Mouse (Mus musculus) thymus, adult 2 months (tissue): Measurements from ENCODE around the gene Gdf3.

ENCODE experiments used
- CTCF ChIP-seq: fragments of 200-500 bp; IDR thresholded peaks from 2 replicates; pipeline ENCODE4 v1.5.1; 2012; ENCODE audit warnings: mild to moderate bottlenecking, control low read depth, low read length, moderate library complexity, borderline replicate concordance; ENCODE audit not compliant: control insufficient read depth, poor library complexity, insufficient read depth; ENCODE audit errors: extremely low read depth
- POLR2A ChIP-seq: fragments of 200-500 bp; IDR thresholded peaks from 2 replicates; pipeline ENCODE4 v1.6.1; 2012; ENCODE audit warnings: mild to moderate bottlenecking, low read length, control low read depth, moderate library complexity; ENCODE audit not compliant: control insufficient read depth, poor library complexity, insufficient read depth; ENCODE audit errors: extremely low read depth

DNA sequence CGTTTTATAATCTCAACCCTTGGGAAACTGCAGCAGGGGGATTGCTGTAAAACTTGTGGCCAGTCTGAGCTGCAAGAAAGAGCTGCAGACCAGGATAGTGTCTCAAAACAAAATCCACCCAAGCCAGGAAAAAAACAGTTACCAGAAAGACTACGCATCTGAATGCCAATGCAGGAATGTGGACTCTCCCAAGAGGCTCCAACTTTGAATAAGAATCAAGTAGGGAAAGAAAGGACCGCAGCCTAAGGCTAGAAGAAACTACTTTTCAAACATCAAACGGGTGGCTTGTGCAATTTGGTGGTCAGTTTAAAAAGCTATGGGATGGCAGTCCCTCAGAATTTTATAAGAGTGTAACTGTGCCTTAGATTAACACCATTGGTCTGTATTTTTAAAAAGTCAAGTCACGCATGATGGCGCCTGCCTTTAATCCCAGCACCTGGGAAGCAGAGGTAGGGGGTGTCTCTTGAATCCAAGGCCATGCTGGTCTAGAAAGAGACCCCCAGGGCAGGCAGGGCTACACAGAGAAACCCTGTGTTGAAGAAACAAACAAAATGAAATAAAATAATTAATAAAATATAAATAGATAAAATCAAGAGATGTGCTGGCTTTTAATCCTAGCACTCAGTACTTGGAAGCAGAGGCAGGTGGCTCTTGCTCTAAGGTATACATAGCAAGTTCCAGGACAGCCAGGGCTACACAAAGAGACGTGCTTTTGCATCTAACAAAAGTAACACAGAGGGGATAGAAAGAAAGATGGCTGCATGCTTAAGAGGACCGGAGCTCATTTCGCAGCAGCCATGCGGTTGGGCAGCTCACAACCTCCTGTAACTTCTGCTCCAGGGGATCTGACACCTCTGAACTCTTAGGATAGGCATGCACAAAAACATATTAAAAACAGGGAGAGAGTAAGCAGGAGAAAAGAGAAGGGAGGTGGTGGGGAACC, 1.2 kb downstream of the Gdf3 start:
- TF ChIP-seq CTCF, result no peak
- TF ChIP-seq POLR2A, result no peak
